Mouse (Mus musculus) hindbrain, embryonic 14.5 days (tissue): ENCODE measurements around the gene Rasgrf2. TPM values are rescaled to one million over a fixed set of nuclear protein-coding genes. Genes with fewer than 3 reads are reported as not detected.

Experiments used
- ATAC-seq: fragments of 200-750 bp; cut with Nextera tagmentation; 2 replicates; pipeline ENCODE4 v1.8.0; 2017; ENCODE audit warnings: moderate number of reproducible peaks, mild to moderate bottlenecking, moderate TSS enrichment, moderate library complexity; ENCODE audit not compliant: low FRiP score
- DNase-seq: peaks from one replicate; pipeline ENCODE4 v3.0.0-alpha.2; 2015; ENCODE audit warnings: low spot score
- H3K27ac ChIP-seq: fragments of 300-500 bp; sonication (generic); 2 replicates; pipeline ENCODE4 v1.5.1; 2014; ENCODE audit warnings: mild to moderate bottlenecking, moderate library complexity
- H3K27me3 ChIP-seq: fragments of 300-500 bp; sonication (generic); 2 replicates; pipeline ENCODE4 v1.6.1; 2014; ENCODE audit warnings: mild to moderate bottlenecking, low read length, mixed read lengths; ENCODE audit not compliant: control insufficient read depth, insufficient read depth
- H3K36me3 ChIP-seq: fragments of 300-500 bp; sonication (generic); replicated peaks from 2 replicates; pipeline ENCODE4 v1.6.1; 2014; ENCODE audit not compliant: control insufficient read depth, insufficient read depth
- H3K4me1 ChIP-seq: fragments of 300-500 bp; sonication (generic); replicated peaks from 2 replicates; pipeline ENCODE4 v1.6.1; 2014; ENCODE audit warnings: antibody characterized with exemption, low read length, mixed read lengths; ENCODE audit not compliant: control insufficient read depth, insufficient read depth
- H3K4me2 ChIP-seq: fragments of 300-500 bp; sonication (generic); replicated peaks from 2 replicates; pipeline ENCODE4 v1.6.1; 2014; ENCODE audit warnings: mild to moderate bottlenecking, moderate library complexity
- H3K4me3 ChIP-seq: fragments of 300-500 bp; sonication (generic); replicated peaks from 2 replicates; pipeline ENCODE4 v1.5.1; 2014; ENCODE audit warnings: mild to moderate bottlenecking, low read length
- H3K9ac ChIP-seq: fragments of 300-500 bp; sonication (generic); 2 replicates; pipeline ENCODE4 v1.6.1; 2014
- H3K9me3 ChIP-seq: fragments of 300-500 bp; sonication (generic); 2 replicates; pipeline ENCODE4 v1.6.1; 2016; ENCODE audit warnings: low read length; ENCODE audit not compliant: control insufficient read depth
- WGBS: fragments of 180-500 bp; shearing (Covaris S2); extraction: QIAGEN DNeasy Blood & Tissue Kit; methylation state at CpG from one replicate; pipeline ENCODE4 v1.1.7; 2014; 5-methylcytosine and 5-hydroxymethylcytosine counted together
- polyA plus RNA-seq: library from polyadenylated mRNA; unstranded; fragments of >200 nt; fragmentation: Nextera tagmentation; extraction: Ambion mirVana; gene quantifications from 2 replicates; pipeline ENCODE4 v1.2.1, GENCODE M21; 2014

The Rasgrf2 gene
- polyA plus RNA-seq, 1 experiment from 2014 or later, result 6.5 TPM

GRCm38 (mm10) chr13:91938826-91939225 lies 192.6 kb downstream of the Rasgrf2 start:
- no peak overlapping the region for H3K27ac ChIP-seq
- 55% methylated on average over 1 of the region's 1 CpGs for WGBS
- DNase-seq (no peak), ATAC-seq (no peak)
- no peaks in the 10 kb centered on the region for H3K27me3 ChIP-seq
- H3K4me3 ChIP-seq, result no peak overlapping the region
- no peaks in the 10 kb centered on the region for H3K4me1 ChIP-seq
- no peaks in the 10 kb centered on the region for H3K9me3 ChIP-seq
- no peak overlapping the region for H3K4me2 ChIP-seq
- no peaks in the 10 kb centered on the region for H3K36me3 ChIP-seq
- no peak overlapping the region for H3K9ac ChIP-seq

GRCm38 (mm10) chr13:91937232-91937631 lies 194.2 kb downstream of the Rasgrf2 start:
- H3K4me1 ChIP-seq, result no peaks in the 10 kb centered on the region
- H3K27me3 ChIP-seq, result no peaks in the 10 kb centered on the region
- no peak overlapping the region for H3K27ac ChIP-seq
- no peaks in the 10 kb centered on the region for H3K36me3 ChIP-seq
- DNase-seq, result no peak
- no peaks in the 10 kb centered on the region for H3K9me3 ChIP-seq
- ATAC-seq, result no peak
- no peak overlapping the region for H3K4me2 ChIP-seq
- WGBS, result 87% methylated on average over 2 of the region's 2 CpGs
- no peak overlapping the region for H3K4me3 ChIP-seq
- H3K9ac ChIP-seq, result no peak overlapping the region

DNA sequence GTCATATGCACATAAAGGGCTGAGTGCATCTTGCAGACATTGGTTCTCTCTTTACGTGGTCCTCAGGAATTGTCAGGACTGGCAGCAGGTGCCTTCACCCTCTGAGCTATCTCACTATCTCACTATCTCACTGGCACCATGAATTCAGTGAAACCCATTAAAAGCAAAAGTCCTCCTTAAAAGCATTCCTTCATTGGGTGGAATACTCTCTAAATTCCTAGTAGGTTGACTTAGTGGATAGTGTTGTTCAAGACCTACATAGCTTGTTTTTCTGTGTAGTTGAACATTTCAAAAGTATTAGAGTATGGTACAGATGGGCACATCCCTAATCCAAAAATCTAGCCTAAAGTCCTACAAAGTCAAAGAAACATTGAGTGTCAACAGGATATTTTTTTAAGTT lies 199.3 kb downstream of the Rasgrf2 start:
- Histone ChIP-seq H3K4me1 (no peaks in the 10 kb centered on the region), H3K4me3 (no peak overlapping the region), H3K9ac (no peak overlapping the region), H3K9me3 (no peaks in the 10 kb centered on the region), H3K4me2 (no peak overlapping the region), H3K36me3 (no peaks in the 10 kb centered on the region), H3K27me3 (no peaks in the 10 kb centered on the region), H3K27ac (no peak overlapping the region)
- no peak for ATAC-seq
- 93% methylated on average over 1 of the region's 1 CpGs for WGBS
- no peak for DNase-seq

- Histone ChIP-seq H3K4me2 (no peak overlapping the region), H3K36me3 (no peaks in the 10 kb centered on the region), H3K9ac (no peak overlapping the region), H3K4me1 (no peaks in the 10 kb centered on the region), H3K27me3 (no peaks in the 10 kb centered on the region), H3K27ac (no peak overlapping the region), H3K9me3 (no peaks in the 10 kb centered on the region), H3K4me3 (no peak overlapping the region)
- 83% methylated on average over 7 of the region's 7 CpGs for whole genome bisulfite sequencing
- DNase-seq (no peak), ATAC-seq (no peak)
Measured at GRCm38 (mm10) chr13:91929943-91930726, 201.3 kb downstream of the Rasgrf2 start.

DNA sequence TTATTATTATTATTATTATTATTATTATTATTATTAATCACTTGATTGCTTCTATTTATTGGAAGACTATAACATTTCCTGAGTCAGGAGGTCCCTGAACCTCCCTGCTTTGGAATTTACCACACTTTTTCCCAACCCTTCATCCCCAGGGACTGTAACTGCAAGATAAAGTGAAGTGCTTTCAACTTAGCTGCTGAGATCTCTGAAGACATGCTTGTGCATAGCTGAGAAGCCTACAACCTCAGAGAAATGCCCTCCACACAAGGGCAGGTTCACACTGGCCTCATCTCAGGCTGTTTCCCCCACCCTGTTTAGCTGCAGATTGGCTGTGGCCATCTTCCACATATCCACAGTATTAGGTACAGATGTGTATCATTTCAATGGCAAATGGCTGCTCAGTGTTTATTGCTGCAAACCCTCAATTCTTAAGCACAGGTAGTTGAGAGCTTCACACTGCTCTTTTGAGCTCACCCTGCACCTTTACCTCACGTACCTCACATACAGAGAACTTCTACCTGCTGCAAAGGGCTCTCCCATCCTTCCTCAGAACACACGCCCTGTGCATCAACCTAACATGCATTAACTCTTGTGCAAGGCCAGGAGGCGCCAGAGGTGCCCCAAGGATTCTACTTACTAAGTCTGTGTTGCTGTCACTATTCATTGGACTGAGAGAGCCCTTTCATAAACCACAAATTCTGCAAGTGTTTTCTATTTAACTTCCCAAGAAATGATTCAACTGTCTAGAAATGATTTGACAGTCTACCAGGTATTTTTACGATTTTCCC lies 202.7 kb downstream of the Rasgrf2 start:
- Histone ChIP-seq H3K9me3 (no peaks in the 10 kb centered on the region), H3K27me3 (no peaks in the 10 kb centered on the region), H3K36me3 (no peaks in the 10 kb centered on the region), H3K4me2 (no peak overlapping the region), H3K27ac (no peak overlapping the region), H3K9ac (no peak overlapping the region), H3K4me3 (no peak overlapping the region), H3K4me1 (no peaks in the 10 kb centered on the region)
- no peak for ATAC-seq
- no peak for DNase-seq
- 74% methylated on average over 4 of the region's 4 CpGs for WGBS

- no peak overlapping the region for H3K27ac ChIP-seq
- H3K36me3 ChIP-seq, result no peaks in the 10 kb centered on the region
- H3K9me3 ChIP-seq, result no peaks in the 10 kb centered on the region
- H3K9ac ChIP-seq, result no peak overlapping the region
- ATAC-seq (no peak), DNase-seq (no peak)
- no peak overlapping the region for H3K4me3 ChIP-seq
- H3K4me2 ChIP-seq, result no peak overlapping the region
- 78% methylated on average over 3 of the region's 3 CpGs for WGBS
- 0 out of 2 replicates have a peak, but pooled peaks cover 4% of the 10 kb centered on the region for H3K4me1 ChIP-seq
- H3K27me3 ChIP-seq, result no peaks in the 10 kb centered on the region
Measured at GRCm38 (mm10) chr13:91921010-91921409, 210.4 kb downstream of the Rasgrf2 start.

- WGBS, result 86% methylated on average over 5 of the region's 5 CpGs
- Histone ChIP-seq H3K27me3 (no peaks in the 10 kb centered on the region), H3K4me1 (peaks cover 8% of the 10 kb centered on the region; the same call in 1 of the 2 replicates), H3K4me2 (no peak overlapping the region), H3K9me3 (no peaks in the 10 kb centered on the region), H3K9ac (no peak overlapping the region), H3K27ac (no peak overlapping the region), H3K36me3 (no peaks in the 10 kb centered on the region), H3K4me3 (no peak overlapping the region)
- no peak for DNase-seq
- no peak for ATAC-seq
Measured at GRCm38 (mm10) chr13:91918764-91919163, 212.7 kb downstream of the Rasgrf2 start.

DNA sequence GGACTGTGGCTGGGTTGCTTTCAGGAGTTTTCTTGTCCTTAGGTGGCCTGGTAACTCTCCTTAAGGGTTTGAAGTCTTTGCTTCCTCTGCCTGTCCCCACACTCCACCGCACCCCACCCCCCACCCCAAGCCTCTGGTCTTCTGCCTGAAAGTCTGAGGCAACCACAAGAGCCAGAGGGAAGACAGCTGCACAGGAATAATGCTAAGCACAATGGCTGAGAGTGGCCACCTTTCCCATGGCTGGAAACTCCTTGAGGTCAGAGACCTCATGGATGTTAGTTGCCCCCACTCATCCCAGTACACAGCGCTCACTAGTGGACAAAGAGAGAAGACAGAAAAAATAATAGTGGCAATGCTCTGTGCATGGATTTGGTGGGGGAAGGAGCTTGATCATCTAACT lies 213.6 kb downstream of the Rasgrf2 start:
- no peaks in the 10 kb centered on the region for H3K9me3 ChIP-seq
- no peak overlapping the region for H3K4me3 ChIP-seq
- no peak overlapping the region for H3K9ac ChIP-seq
- H3K4me2 ChIP-seq, result no peak overlapping the region
- WGBS, result 83% methylated on average over 2 of the region's 2 CpGs
- no peaks in the 10 kb centered on the region for H3K27me3 ChIP-seq
- H3K27ac ChIP-seq, result no peak overlapping the region
- H3K36me3 ChIP-seq, result no peaks in the 10 kb centered on the region
- ATAC-seq, result no peak
- no peak for DNase-seq
- peaks cover 8% of the 10 kb centered on the region; the same call in 1 of the 2 replicates for H3K4me1 ChIP-seq

DNA sequence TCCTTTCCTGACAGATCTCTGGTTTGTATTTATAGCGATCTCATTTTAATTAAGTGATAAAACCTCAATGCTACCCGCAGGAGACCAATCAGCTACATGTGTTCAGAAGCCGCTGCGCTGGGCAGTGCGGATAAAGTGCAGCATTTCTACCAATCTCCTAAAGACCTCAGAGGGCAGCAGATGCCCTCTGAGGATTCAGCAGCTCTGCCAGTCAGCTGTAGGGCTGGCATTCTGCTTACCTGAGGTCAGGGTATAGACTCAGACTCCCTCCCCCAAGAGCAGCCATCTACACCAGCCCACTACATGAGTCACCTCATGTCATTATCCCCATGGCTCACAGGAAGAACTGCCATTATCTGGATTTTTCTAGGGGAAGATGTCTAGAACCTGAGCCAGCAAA lies 215.1 kb downstream of the Rasgrf2 start:
- Histone ChIP-seq H3K27me3 (no peaks in the 10 kb centered on the region), H3K9ac (no peak overlapping the region), H3K4me3 (no peak overlapping the region), H3K27ac (no peak overlapping the region), H3K4me2 (no peak overlapping the region), H3K36me3 (no peaks in the 10 kb centered on the region), H3K9me3 (no peaks in the 10 kb centered on the region), H3K4me1 (peaks cover 8% of the 10 kb centered on the region; the same call in 1 of the 2 replicates)
- WGBS, result 75% methylated on average over 5 of the region's 5 CpGs
- ATAC-seq (peak; percentile 18; the same call in 1 of the 2 replicates), DNase-seq (no peak)
